ENCODE assay signal across 19 mouse cellular contexts in genomic region chr11:109791965-109792364, GRCm38 (mm10). TPM values are rescaled to one million over a fixed set of nuclear protein-coding genes. Genes with fewer than 3 reads are reported as not detected.
"Had no signal": no experiment of that assay in that cellular context is flagged by ENCODE, and none has a peak within 500 bp of the region (broad histone marks: within the 10 kb centered on the region; RNA-seq: fewer than 3 reads in every experiment).

No protein-coding gene starts in this region.

- ATAC-seq: midbrain, embryonic 15.5 days had no signal

- H3K36me3 ChIP-seq: kidney, embryonic 15.5 days; limb, embryonic 13.5 days; midbrain, embryonic 15.5 days; neural tube, embryonic 13.5 days had no signal

- H3K9ac ChIP-seq: kidney, embryonic 15.5 days; limb, embryonic 13.5 days; liver, embryonic 14.5 days; midbrain, embryonic 15.5 days; neural tube, embryonic 13.5 days had no signal

- H3K27ac ChIP-seq: kidney, embryonic 15.5 days; limb, embryonic 13.5 days; liver, embryonic 14.5 days; midbrain, embryonic 15.5 days; neural tube, embryonic 13.5 days had no signal

- H3K27me3 ChIP-seq: kidney, embryonic 15.5 days; limb, embryonic 13.5 days; midbrain, embryonic 15.5 days; neural tube, embryonic 13.5 days had no signal

- H3K4me3 ChIP-seq: kidney, embryonic 15.5 days; limb, embryonic 13.5 days; megakaryocyte, embryonic 14.5 days; midbrain, embryonic 15.5 days; neural tube, embryonic 13.5 days had no signal

- H3K4me1 ChIP-seq: kidney, embryonic 15.5 days; limb, embryonic 13.5 days; midbrain, embryonic 15.5 days; neural tube, embryonic 13.5 days had no signal

- DNase-seq: left cerebral cortex, postnatal 4 days; right cerebral cortex, postnatal 25 days; thymus, postnatal 14 days had no signal

- H3K4me2 ChIP-seq: kidney, embryonic 15.5 days; limb, embryonic 13.5 days; midbrain, embryonic 11.5 days; midbrain, embryonic 15.5 days; neural tube, embryonic 13.5 days had no signal

- H3K9me3 ChIP-seq: kidney, embryonic 15.5 days; limb, embryonic 13.5 days; midbrain, embryonic 15.5 days; neural tube, embryonic 13.5 days had no signal

RNA-seq across cellular contexts. Expression of gene 1700012B07Rik, which starts 35.9 kb away (rescaled TPM):
- total RNA-seq: layer of hippocampus, adult 8-10 months; layer of hippocampus, postnatal 14 days; left cerebral cortex, adult 18-20 months; left cerebral cortex, postnatal 10 days; left cerebral cortex, postnatal 4 days; liver, adult 2 months; monocyte, adult 5-6 weeks had no signal
- polyA plus RNA-seq: kidney, adult 2 months; kidney, embryonic 15.5 days; limb, embryonic 13.5 days; liver, adult 2 months; midbrain, embryonic 11.5 days; midbrain, embryonic 15.5 days; neural tube, embryonic 13.5 days; small intestine, adult 2 months; stomach, embryonic 16.5 days had no signal
